Mouse (Mus musculus): ENCODE data around the gene Taar9.
"Not testable (repeated sequence)": the region's sequence is repeated elsewhere in the genome, so short reads cannot be mapped to it uniquely, and the experiment has no call there.

Gene Taar9

DNA sequence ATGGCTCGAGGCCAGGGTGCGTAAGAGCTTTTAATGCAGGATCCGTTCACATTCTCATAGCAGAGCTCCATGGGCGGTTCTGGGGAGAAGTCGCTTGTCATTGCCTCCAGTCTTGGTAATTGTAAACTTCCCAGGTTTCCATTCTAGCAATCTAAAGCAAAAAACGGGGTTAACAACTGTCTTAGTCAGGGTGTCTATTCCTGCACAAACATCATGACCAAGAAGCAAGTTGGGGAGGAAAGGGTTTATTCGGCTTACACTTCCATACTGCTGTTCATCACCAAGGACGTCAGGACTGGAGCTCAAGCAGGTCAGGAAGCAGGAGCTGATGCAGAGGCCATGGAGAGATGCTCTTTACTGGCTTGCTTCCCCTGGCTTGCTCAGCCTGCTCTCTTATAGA is at the start of gene Taar9:
Gene Taar9 (minus strand): TSS at position 101 of the 400 bp plus-strand sequence.
- not testable (repeated sequence) for DNase-seq (ENCODE audit: low read depth, low spot score)

DNA sequence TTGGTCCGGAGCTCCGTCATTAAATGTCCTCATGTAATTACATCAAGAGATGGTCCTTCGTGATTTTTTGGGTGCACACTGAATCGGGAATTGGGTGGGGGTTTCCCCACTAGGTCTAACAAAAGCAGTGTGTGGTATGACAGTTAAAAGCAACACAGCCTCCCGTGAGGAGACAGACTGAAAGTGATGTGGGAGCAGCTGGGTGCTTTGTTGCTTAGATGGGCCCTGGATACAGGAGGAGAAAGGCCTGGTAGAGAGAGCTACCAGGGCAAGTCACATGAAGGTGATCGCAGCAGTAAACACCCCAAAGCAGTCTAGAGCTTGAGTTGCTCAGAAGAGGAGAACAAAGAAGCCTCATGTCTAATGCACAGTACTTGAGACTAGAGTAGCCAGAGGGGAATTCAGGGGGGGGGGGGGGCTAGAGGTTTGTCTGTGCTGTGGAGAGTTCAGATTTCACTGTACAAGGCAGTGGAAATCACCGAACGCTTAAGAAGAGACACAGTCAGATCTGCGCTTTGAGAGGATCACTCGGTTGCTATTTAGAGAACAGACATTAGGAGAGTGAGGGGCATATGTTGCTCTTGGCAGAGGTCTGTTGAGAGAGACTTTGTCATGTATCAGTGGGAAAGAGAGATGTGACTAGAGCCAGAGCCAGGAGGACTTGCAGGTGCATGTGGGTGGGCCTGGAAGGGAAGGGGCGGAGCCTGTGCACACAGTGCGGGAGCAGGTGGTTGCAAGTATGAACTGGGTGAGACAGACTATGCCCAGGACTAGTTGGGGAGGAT is 49.3 kb upstream of the Taar9 start:
- DNase-seq (ENCODE audit: low read depth, low spot score), result no peak

- DNase-seq (ENCODE audit: low read depth, low spot score), result no peak
These were observed 40.8 kb upstream of the Taar9 start for GRCm38 (mm10) chr10:24150086-24150485.

DNA sequence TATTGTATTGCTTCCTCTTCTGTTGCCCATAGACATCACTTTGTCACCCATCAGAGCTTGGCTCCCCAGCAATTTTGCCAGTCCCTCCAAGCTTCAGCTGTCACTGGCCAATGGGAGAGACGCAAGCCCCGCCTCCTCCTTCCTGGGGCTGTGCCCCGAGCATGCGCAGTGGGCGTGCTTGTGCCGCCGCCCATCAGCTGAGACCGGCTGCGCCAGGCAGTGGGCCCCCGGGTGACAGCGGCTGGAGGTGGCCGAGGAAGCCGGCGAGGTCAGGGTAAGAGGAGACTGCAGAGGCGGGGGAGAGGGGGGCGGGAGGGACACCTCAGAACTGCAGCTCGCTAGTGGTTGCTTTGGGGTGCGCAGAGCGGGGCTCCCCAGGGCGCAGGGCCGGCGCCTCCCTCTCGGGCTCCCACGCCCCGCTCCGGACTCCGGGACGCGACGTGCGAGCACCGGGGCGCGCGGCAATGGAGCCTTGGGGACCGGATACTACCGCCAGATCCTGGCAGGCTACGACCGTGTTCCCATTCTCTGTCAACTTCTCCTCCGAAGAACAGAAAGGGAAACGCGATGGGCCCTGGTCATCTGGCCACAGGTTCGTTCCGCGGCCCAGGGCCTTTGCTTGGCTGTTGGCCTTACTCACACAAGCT is 39.9 kb upstream of the Taar9 start, which contains the start of gene Stx7:
Gene Stx7 (plus strand): TSS at position 168 of the 647 bp plus-strand sequence.
- peak; percentile 93 for DNase-seq (ENCODE audit: low read depth, low spot score)

DNA sequence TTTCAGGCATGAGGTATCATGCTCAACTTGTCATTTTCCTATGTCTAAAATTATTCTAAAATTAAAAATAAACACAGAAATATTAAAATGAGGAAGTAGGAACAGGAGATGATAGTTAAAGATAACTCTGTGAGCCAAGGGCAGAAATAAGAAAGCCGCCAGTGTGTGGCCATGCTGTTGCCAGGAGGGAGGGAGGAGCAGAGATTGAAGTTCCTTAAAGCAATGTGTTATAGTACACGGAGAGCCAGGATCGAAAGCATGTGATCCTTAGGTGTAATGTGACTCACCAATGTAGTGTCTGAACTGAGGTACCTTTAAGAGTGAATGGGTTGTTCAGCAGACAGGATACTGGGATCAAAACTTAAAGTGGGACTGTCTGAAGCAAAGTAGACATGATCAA is 33.4 kb upstream of the Taar9 start:
- no peak for DNase-seq (ENCODE audit: low read depth, low spot score)

- no peak for DNase-seq (ENCODE audit: low read depth, low spot score)
These were observed 29.4 kb upstream of the Taar9 start for GRCm38 (mm10) chr10:24138623-24139261.

DNA sequence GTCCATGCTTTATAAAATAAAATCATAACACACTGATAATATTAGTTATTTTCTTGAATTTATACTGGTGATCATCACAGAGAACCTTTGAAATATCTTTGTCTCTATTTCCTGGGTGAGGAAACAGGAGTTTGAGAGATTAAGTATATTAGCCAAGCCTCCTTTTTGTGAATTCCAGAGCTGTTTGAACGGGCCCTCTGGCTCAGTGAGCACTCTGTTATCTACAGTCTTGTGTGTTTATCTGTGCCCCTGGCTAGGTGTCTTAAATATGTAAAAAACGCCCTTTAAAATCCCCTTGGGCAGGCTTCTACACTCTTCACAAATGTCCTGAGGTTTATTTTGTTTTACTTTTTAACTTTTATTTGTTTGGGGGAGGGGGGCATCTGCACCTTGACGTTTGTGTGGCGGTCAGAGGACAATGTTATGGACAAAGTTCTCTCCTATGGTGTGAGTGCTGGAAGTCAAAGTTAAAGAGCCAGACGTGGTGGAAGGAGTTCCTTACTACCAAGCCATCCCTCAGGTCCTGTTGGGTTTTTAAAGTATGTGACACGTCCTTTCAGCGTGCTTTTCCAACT is 24.8 kb upstream of the Taar9 start:
- DNase-seq (ENCODE audit: low read depth, low spot score), result no peak

GRCm38 (mm10) chr10:24133132-24133531 is 23.8 kb upstream of the Taar9 start:
- no peak for DNase-seq (ENCODE audit: low read depth, low spot score)

DNA sequence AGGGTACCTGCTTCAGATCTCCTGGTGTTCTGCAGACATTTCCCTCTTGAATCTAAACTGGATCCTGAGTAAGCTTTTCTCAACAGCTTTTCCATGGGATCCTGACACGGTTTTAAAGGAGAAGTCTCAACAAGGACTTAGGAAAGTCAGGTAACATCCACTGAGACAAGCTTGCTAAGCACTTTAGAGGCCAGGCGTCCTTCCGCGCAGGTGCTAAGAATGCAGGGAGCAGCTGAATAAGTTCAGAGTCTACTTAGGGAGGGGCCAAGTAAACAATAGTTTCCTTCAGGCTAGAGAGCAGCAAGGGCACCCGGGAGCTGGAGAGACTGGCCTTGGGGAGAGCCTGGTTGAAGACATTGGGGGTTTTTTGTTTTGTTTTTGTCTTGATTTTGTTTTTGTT is 22.9 kb upstream of the Taar9 start:
- no peak for DNase-seq (ENCODE audit: low read depth, low spot score)

- DNase-seq (ENCODE audit: low read depth, low spot score), result peak; percentile 79
These were observed 22.3 kb upstream of the Taar9 start for GRCm38 (mm10) chr10:24131451-24132262.

DNA sequence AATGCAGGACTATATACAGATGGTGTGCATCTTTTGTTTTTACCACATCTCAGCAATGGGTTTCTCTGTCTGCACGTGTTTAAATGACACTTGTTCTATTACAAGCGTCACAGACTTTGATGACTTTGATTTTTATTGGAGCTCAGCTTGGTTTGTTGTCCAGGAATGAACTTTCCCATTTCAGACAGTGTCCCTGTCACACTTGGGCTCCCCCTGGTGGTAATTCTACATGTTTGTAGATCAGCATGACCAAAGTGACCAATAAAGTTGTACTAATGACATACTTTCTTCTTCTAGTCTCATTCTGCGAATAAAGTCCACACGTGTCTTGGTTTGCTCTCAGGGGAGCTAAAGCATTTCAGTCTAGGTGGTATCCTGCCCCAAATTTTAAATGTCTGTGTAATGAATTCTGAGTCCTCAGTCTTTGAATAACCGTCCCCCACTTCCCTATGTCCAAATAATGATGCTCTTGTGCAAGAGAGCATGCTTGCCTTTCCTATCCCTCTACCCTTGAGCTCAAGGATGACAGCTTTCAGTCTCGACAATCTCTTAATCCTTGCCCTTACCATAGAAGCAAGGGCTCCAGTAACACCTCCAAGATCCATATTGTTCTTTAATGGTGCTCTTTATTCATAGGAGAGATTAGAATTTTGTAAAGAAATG is 1.9 kb upstream of the Taar9 start:
- DNase-seq (ENCODE audit: low read depth, low spot score), result peak; percentile 70

DNA sequence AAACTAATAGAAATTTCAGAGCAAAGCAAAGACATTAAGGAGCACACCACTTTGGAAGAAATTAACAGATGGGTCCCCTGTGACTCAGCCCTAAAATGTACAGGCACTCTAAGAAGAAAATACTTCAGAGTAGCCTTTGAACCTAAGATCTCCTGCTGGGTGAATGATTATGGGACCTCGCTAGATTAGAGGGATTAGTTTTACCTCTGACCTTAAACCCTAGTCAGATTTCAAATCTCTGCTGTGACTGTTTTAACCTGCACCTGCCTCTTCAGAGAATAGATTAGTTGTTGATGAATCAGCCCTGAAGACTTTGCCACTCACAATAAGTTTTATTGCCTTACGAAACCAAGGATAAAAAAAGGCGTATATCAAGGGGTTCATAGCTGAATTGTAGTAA is 1.1 kb downstream of the Taar9 start:
- peak; percentile 41 for DNase-seq (ENCODE audit: low read depth, low spot score)

DNA sequence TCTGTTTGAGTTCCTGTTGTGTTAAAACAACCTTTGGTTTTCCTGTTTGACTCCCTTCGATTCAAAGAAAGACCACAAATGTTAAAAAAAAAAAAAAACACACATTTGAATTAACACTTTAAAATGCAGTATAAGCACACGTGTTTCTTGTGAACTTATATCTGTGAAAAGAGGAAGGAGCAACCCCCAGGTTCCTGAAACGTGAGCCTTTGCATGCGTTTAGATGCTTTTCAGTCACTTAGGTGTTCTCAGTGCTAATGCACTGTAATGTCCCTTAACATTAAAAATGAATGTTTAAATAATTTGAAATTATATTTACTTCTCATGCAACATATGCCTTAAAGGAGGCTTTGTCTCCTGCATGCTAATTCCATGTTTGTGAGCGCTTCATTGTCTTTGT is 1.6 kb downstream of the Taar9 start:
- no peak for DNase-seq (ENCODE audit: low read depth, low spot score)

DNA sequence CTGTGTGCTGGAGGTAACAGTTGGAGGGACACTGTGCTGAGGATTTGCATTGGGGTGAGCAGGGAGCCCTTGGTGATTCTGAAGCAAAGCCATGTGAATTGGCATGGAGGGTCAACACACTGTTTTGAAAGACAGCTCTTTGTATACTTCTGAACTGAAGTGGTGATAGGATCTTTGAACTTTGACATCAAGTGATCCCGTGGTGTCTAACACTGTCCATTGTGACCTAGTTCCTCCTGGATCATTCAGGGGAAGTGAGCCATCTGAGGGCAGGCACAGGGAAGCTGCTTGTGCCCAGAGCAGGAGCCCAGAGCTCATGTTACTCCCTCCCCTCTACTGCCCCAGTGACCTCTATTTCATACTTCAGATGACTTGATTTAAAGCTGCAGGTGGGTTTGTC is 6.0 kb downstream of the Taar9 start:
- DNase-seq (ENCODE audit: low read depth, low spot score), result not testable (repeated sequence)

- DNase-seq (ENCODE audit: low read depth, low spot score), result not testable (repeated sequence)
These were observed 7.5 kb downstream of the Taar9 start, which contains the start of gene Taar8c for GRCm38 (mm10) chr10:24101812-24102211. Gene Taar8c, minus strand, starts transcription at chr10:24101912.

DNA sequence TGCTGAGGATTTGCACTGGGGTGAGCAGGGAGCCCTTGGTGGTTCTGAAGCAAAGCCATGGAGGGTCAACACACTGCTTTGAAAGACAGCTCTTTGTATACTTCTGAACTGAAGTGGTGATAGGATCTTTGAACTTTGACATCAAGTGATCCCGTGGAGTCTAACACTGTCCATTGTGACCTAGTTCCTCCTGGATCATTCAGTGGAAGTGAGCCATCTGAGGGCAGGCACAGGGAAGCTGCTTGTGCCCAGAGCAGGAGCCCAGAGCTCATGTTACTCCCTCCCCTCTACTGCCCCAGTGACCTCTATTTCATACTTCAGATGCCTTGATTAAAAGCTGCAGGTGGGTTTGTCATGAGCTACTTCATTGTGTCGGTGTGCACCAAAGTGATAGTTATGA is 12.3 kb downstream of the Taar9 start:
- DNase-seq (ENCODE audit: low read depth, low spot score), result not testable (repeated sequence)

DNA sequence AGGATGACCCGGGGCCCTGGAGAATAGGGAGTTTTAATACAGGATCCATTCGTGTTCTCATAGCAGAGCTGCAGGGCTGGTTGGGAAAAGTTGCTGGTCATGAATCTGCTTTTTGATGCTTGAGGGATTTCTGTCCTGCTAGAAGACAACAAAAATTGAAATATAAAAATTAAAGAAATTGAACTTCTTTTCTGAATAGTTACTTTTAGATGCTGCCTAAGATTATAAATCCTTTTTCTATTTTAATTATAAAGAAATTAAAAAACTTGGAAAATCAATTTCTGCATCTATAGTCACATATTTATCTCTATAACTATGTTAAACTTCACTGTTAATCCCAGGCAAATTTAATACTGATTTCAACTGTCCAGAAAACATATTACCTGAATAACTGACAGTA is 17.1 kb downstream of the Taar9 start, which contains the start of gene Taar8b:
Gene Taar8b (minus strand): TSS at position 101 of the 400 bp plus-strand sequence.
- no peak for DNase-seq (ENCODE audit: low read depth, low spot score)

DNA sequence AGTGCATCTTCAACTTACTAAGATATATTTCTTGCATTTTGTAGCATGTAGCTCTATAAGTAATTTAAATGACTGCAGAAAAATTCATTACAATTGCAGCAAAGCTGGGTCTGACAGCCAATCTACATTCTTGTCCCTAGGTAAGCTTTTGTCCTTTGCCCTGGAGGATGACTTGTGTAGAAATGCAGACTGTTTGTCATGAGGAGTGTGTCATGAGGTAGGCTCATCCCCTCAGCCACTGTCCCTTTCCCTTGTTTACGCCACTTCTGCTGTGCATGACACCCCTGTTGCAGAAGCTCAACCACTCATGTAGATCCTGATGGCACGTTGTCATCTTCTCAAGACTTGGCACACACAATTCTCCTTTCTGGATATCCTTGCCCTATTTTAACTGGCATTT is 22.2 kb downstream of the Taar9 start:
- no peak for DNase-seq (ENCODE audit: low read depth, low spot score)

- DNase-seq (ENCODE audit: low read depth, low spot score), result no peak
These were observed 22.8 kb downstream of the Taar9 start for GRCm38 (mm10) chr10:24086555-24086954.

- no peak for DNase-seq (ENCODE audit: low read depth, low spot score)
These were observed 23.4 kb downstream of the Taar9 start for GRCm38 (mm10) chr10:24085936-24086335.

GRCm38 (mm10) chr10:24080166-24080565 is 29.2 kb downstream of the Taar9 start:
- DNase-seq (ENCODE audit: low read depth, low spot score), result peak; percentile 42

Data from mesoderm, embryonic 11.5 days (tissue).